Mouse (Mus musculus): ENCODE results near the gene Insm1. TPM values are rescaled to one million over a fixed set of nuclear protein-coding genes. Genes with fewer than 3 reads are reported as not detected.

Insm1 gene
- polyA plus RNA-seq, 1 experiment from 2014 or later, result 14.7 TPM

- Histone ChIP-seq H3K4me3 (ENCODE audit: low read depth, low read length) (peak overlapping the region; percentile 93), H3K4me2 (ENCODE audit: low read length) (peak overlapping the region; percentile 86), H3K36me3 (ENCODE audit: control insufficient read depth, insufficient read depth, low read length) (no peaks in the 10 kb centered on the region), H3K4me1 (ENCODE audit: control insufficient read depth, insufficient read depth, low read length) (peaks cover 45% of the 10 kb centered on the region), H3K9me3 (replicated peaks; ENCODE audit: control insufficient read depth, low read length) (no peaks in the 10 kb centered on the region), H3K27me3 (replicated peaks; ENCODE audit: control insufficient read depth, insufficient read depth, low read length) (peaks cover 12% of the 10 kb centered on the region), H3K9ac (ENCODE audit: low read length) (peak overlapping the region; percentile 99), H3K27ac (ENCODE audit: low read depth, low read length) (peak overlapping the region; percentile 98)
- peak; percentile 61 for DNase-seq (ENCODE audit: low spot score)
- under 1% methylated on average over 92 of the region's 133 CpGs for WGBS
- ATAC-seq, result peak; percentile 19
Measured at GRCm38 (mm10) chr2:146222279-146223175, 806 bp downstream of the Insm1 start.

DNA sequence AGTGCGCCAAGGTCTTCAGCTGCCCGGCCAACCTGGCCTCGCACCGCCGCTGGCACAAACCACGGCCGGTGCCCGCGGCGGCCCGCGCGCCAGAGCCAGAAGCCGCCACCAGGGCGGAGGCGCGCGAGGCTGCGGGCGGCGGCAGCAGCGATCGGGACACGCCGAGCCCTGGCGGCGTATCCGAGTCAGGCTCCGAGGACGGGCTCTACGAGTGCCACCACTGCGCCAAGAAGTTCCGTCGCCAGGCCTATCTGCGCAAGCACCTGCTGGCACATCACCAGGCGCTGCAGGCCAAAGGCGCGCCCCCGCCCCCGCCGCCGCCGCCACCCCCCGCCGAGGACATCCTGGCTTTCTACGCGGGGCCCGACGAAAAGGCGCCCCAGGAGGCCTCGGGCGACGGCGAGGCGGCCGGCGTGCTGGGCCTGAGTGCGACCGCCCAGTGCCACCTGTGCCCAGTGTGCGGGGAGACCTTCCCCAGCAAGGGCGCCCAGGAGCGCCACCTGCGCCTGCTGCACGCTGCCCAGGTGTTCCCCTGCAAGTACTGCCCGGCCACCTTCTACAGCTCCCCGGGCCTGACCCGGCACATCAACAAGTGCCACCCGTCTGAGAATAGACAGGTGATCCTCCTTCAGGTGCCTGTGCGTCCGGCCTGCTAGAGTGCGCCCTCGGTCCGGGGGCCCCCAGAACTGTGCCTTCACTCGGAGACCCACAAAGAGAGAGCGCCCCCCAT is 1.6 kb downstream of the Insm1 start:
- Histone ChIP-seq H3K4me1 (ENCODE audit: control insufficient read depth, insufficient read depth, low read length) (peaks cover 37% of the 10 kb centered on the region), H3K36me3 (ENCODE audit: control insufficient read depth, insufficient read depth, low read length) (no peaks in the 10 kb centered on the region), H3K27ac (ENCODE audit: low read depth, low read length) (peak overlapping the region; percentile 98), H3K27me3 (replicated peaks; ENCODE audit: control insufficient read depth, insufficient read depth, low read length) (peaks cover 12% of the 10 kb centered on the region), H3K9me3 (replicated peaks; ENCODE audit: control insufficient read depth, low read length) (no peaks in the 10 kb centered on the region), H3K4me2 (ENCODE audit: low read length) (peak overlapping the region; percentile 86), H3K4me3 (ENCODE audit: low read depth, low read length) (peak overlapping the region; percentile 93), H3K9ac (ENCODE audit: low read length) (peak overlapping the region; percentile 99)
- WGBS, result under 1% methylated on average over 60 of the region's 75 CpGs
- ATAC-seq, result no peak
- peak; percentile 68 for DNase-seq (ENCODE audit: low spot score)

DNA sequence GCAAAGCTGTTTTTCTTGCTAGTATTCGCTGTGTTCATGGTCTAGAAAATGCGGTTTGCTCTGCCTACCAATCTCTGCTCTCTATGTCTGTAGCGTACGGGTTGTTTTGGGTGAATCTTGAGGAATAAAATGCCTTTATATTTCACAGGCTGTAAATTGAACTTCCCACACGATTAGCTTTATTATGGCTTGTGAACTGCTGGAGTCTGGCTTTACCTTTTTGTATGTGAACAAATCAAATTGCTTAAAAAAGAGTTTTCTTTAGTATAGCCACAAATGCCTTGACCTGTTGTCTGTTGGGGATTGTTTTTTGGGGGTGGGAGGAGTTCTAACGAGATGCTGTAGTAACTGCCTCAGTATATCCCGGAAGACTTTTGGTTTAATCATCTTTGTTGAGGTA is 2.4 kb downstream of the Insm1 start:
- peaks cover 31% of the 10 kb centered on the region for H3K4me1 ChIP-seq (ENCODE audit: control insufficient read depth, insufficient read depth, low read length)
- peaks cover 11% of the 10 kb centered on the region for H3K27me3 ChIP-seq (replicated peaks; ENCODE audit: control insufficient read depth, insufficient read depth, low read length)
- no peaks in the 10 kb centered on the region for H3K36me3 ChIP-seq (ENCODE audit: control insufficient read depth, insufficient read depth, low read length)
- peak overlapping the region; percentile 99 for H3K9ac ChIP-seq (ENCODE audit: low read length)
- 7% methylated on average over 7 of the region's 7 CpGs for WGBS
- DNase-seq (ENCODE audit: low spot score), result peak; percentile 39
- peak overlapping the region; percentile 98; the same call in 1 of the 2 replicates for H3K27ac ChIP-seq (ENCODE audit: low read depth, low read length)
- H3K9me3 ChIP-seq (replicated peaks; ENCODE audit: control insufficient read depth, low read length), result no peaks in the 10 kb centered on the region
- peak overlapping the region; percentile 86 for H3K4me2 ChIP-seq (ENCODE audit: low read length)
- ATAC-seq, result no peak
- H3K4me3 ChIP-seq (ENCODE audit: low read depth, low read length), result peak overlapping the region; percentile 93

GRCm38 (mm10) chr2:146225818-146226217 is 4.1 kb downstream of the Insm1 start:
- no peaks in the 10 kb centered on the region for H3K9me3 ChIP-seq (replicated peaks; ENCODE audit: control insufficient read depth, low read length)
- WGBS, result 10% methylated on average over 6 of the region's 6 CpGs
- H3K27ac ChIP-seq (ENCODE audit: low read depth, low read length), result no peak overlapping the region
- H3K36me3 ChIP-seq (ENCODE audit: control insufficient read depth, insufficient read depth, low read length), result no peaks in the 10 kb centered on the region
- H3K4me1 ChIP-seq (ENCODE audit: control insufficient read depth, insufficient read depth, low read length), result peaks cover 25% of the 10 kb centered on the region
- peak overlapping the region; percentile 86 for H3K4me2 ChIP-seq (ENCODE audit: low read length)
- ATAC-seq, result no peak
- H3K4me3 ChIP-seq (ENCODE audit: low read depth, low read length), result peak overlapping the region; percentile 93; the same call in 1 of the 2 replicates
- peaks cover 8% of the 10 kb centered on the region for H3K27me3 ChIP-seq (replicated peaks; ENCODE audit: control insufficient read depth, insufficient read depth, low read length)
- no peak for DNase-seq (ENCODE audit: low spot score)
- H3K9ac ChIP-seq (ENCODE audit: low read length), result 0 out of 2 replicates have a peak overlapping the region, but pooled peaks have one; percentile 56

DNA sequence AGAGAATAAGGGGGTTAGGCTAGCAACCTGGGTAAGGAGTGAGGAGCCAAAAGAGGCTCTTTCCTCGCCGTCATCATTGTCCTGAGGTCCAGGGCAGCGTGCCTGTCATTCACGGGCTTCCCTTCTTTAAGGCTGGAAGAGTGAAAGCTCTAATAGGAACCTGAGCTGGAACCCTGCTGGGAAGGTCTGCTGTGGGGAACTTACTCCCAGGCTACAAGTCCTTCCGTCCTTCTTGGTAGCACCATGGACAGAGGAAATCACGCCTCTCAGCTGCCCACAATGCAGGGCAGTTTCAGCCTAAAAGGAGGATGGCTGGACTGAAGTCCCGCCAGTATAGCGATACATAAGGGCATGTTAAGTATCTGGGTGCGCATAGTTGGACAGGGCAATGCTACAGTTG is 4.8 kb downstream of the Insm1 start:
- Histone ChIP-seq H3K27me3 (replicated peaks; ENCODE audit: control insufficient read depth, insufficient read depth, low read length) (peaks cover 8% of the 10 kb centered on the region), H3K9ac (ENCODE audit: low read length) (no peak overlapping the region)
- 5% methylated on average over 9 of the region's 9 CpGs for WGBS

DNA sequence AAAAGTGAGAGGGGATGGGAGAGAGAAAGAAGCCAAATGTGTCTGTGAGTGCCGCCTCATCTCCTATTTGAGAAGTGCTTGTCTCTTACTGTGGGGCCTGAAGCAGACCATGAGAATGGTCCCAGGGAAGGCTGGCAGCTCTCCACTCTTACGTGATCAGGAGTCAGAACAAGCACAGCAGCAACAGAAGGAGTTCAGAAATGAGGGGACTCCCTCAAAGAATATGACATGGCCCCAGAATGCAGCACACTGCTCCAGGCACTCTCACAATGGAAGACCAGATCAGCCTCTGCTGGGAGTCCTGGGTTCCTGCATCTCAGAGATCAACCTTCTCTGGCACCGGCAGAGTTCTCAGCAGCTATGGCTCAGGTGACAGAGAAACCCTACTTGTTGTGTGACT is 5.9 kb downstream of the Insm1 start:
- Histone ChIP-seq H3K27ac (ENCODE audit: low read depth, low read length) (no peak overlapping the region), H3K4me3 (ENCODE audit: low read depth, low read length) (no peak overlapping the region), H3K4me1 (ENCODE audit: control insufficient read depth, insufficient read depth, low read length) (peaks cover 20% of the 10 kb centered on the region), H3K36me3 (ENCODE audit: control insufficient read depth, insufficient read depth, low read length) (no peaks in the 10 kb centered on the region), H3K9ac (ENCODE audit: low read length) (no peak overlapping the region), H3K4me2 (ENCODE audit: low read length) (no peak overlapping the region), H3K9me3 (replicated peaks; ENCODE audit: control insufficient read depth, low read length) (no peaks in the 10 kb centered on the region), H3K27me3 (replicated peaks; ENCODE audit: control insufficient read depth, insufficient read depth, low read length) (peaks cover 8% of the 10 kb centered on the region)
- 57% methylated on average over 3 of the region's 3 CpGs for WGBS
- ATAC-seq, result no peak
- no peak for DNase-seq (ENCODE audit: low spot score)

More for the DNA sequence above, 4.8 kb downstream of the Insm1 start:
- no peaks in the 10 kb centered on the region for H3K9me3 ChIP-seq (replicated peaks; ENCODE audit: control insufficient read depth, low read length)
- peaks cover 20% of the 10 kb centered on the region for H3K4me1 ChIP-seq (ENCODE audit: control insufficient read depth, insufficient read depth, low read length)
- no peak for ATAC-seq
- H3K4me3 ChIP-seq (ENCODE audit: low read depth, low read length), result no peak overlapping the region
- H3K27ac ChIP-seq (ENCODE audit: low read depth, low read length), result no peak overlapping the region
- H3K36me3 ChIP-seq (ENCODE audit: control insufficient read depth, insufficient read depth, low read length), result no peaks in the 10 kb centered on the region
- peak; percentile 49 for DNase-seq (ENCODE audit: low spot score)
- peak overlapping the region; percentile 86 for H3K4me2 ChIP-seq (ENCODE audit: low read length)

GRCm38 (mm10) chr2:146228435-146228834 is 6.7 kb downstream of the Insm1 start:
- Histone ChIP-seq H3K27ac (ENCODE audit: low read depth, low read length) (no peak overlapping the region), H3K4me2 (ENCODE audit: low read length) (no peak overlapping the region), H3K4me1 (ENCODE audit: control insufficient read depth, insufficient read depth, low read length) (peaks cover 20% of the 10 kb centered on the region), H3K36me3 (ENCODE audit: control insufficient read depth, insufficient read depth, low read length) (no peaks in the 10 kb centered on the region), H3K9ac (ENCODE audit: low read length) (no peak overlapping the region), H3K9me3 (replicated peaks; ENCODE audit: control insufficient read depth, low read length) (no peaks in the 10 kb centered on the region), H3K27me3 (replicated peaks; ENCODE audit: control insufficient read depth, insufficient read depth, low read length) (peaks cover 8% of the 10 kb centered on the region), H3K4me3 (ENCODE audit: low read depth, low read length) (no peak overlapping the region)
- peak; percentile 33 for DNase-seq (ENCODE audit: low spot score)
- WGBS, result 58% methylated on average over 2 of the region's 2 CpGs
- ATAC-seq, result no peak

DNA sequence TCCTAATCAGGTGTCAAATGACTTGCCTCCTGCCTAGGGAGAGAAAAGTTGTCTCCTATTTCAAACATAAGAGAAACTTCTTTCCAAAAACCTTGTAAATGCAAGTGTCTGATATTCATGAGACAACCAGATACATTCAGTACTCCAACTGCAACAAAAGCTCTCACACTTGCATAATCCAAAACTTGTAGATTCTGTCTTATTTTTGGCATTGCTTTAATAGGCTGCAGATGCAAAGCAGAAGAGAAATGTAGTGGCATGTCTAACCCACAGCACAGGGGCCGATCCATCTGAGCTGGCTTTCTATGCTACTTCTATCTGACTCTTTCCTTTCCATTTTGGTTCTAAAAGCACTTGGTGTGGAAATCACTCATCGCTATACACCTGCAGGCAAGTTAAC is 9.8 kb downstream of the Insm1 start:
- Histone ChIP-seq H3K9ac (ENCODE audit: low read length) (no peak overlapping the region), H3K4me2 (ENCODE audit: low read length) (no peak overlapping the region), H3K36me3 (ENCODE audit: control insufficient read depth, insufficient read depth, low read length) (no peaks in the 10 kb centered on the region), H3K27me3 (replicated peaks; ENCODE audit: control insufficient read depth, insufficient read depth, low read length) (peaks cover 4% of the 10 kb centered on the region; the same call in 1 of the 2 replicates), H3K4me3 (ENCODE audit: low read depth, low read length) (no peak overlapping the region), H3K27ac (ENCODE audit: low read depth, low read length) (no peak overlapping the region), H3K9me3 (replicated peaks; ENCODE audit: control insufficient read depth, low read length) (no peaks in the 10 kb centered on the region), H3K4me1 (ENCODE audit: control insufficient read depth, insufficient read depth, low read length) (peaks cover 7% of the 10 kb centered on the region; the same call in 1 of the 2 replicates)
- WGBS, result 92% methylated on average over 2 of the region's 2 CpGs
- no peak for DNase-seq (ENCODE audit: low spot score)
- ATAC-seq, result no peak
